Mouse (Mus musculus): Measurements from ENCODE around the gene Npy4r.

DNA sequence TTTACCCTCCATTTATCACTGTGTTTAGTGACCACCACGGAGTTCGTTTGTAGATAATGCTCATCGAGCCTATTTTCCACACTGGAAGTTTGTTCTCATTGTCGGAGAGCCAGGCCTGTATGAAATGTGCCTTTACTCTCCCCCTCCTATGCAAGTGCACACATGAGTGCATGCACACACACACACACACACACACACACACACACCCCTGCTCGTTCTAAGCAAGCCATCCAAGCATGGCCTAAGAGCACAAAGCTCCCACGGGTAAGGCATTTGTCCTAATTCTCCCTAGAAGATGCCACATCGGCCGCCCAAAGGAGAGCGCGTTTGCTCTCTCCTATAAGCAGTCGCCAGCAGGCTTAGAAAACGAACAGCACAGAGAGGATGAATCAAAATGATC is 3.5 kb upstream of the Npy4r start:
- TF ChIP-seq CTCF (IDR thresholded peaks at IDR 0.05; ENCODE audit: control insufficient read depth, insufficient read depth, low read length) (no peak), POLR2A (IDR thresholded peaks at IDR 0.05; ENCODE audit: borderline replicate concordance, control insufficient read depth, low read depth, low read length) (no peak)

All from bone marrow, adult 2 months (tissue).